Mouse (Mus musculus): ENCODE results near the gene Sgsm2. TPM values are rescaled to one million over a fixed set of nuclear protein-coding genes. Genes with fewer than 3 reads are reported as not detected.

The Sgsm2 gene
- polyA plus RNA-seq, 1 experiment from 2014 or later: 6.5 TPM

DNA sequence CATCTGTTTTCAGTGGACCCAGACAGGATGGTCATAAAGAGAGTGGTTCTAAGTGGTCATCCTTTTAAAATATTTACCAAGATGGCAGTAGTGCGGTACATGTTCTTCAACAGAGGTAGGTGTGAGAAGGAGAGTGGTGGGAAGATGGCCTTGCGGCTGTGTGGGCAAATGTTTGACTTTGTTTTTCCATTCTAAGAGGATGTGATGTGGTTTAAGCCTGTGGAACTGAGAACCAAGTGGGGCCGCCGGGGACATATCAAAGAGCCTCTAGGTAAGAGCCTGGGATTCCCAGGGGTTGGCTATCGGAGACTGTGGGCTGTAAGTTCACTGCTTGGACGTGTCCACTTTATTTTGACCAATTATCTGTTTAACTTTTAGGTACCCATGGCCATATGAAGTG, 11.0 kb upstream of the Sgsm2 start:
- Histone ChIP-seq H3K36me3 (replicated peaks) (peaks cover 79% of the 10 kb centered on the region), H3K9me3 (no peaks in the 10 kb centered on the region), H3K4me1 (no peaks in the 10 kb centered on the region), H3K4me3 (no peak overlapping the region), H3K27ac (no peak overlapping the region), H3K27me3 (ENCODE audit: poor library complexity, severe bottlenecking) (no peaks in the 10 kb centered on the region)
- 96% methylated on average over 6 of the region's 6 CpGs for WGBS
- DNase-seq (ENCODE audit: extremely low spot score, low spot score): no peak

GRCm38 (mm10) chr11:74902416-74902815, 5.6 kb upstream of the Sgsm2 start:
- no peak for DNase-seq (ENCODE audit: extremely low spot score, low spot score)
- no peaks in the 10 kb centered on the region for H3K9me3 ChIP-seq
- no peaks in the 10 kb centered on the region for H3K27me3 ChIP-seq (ENCODE audit: poor library complexity, severe bottlenecking)
- peaks cover 86% of the 10 kb centered on the region for H3K36me3 ChIP-seq (replicated peaks)
- WGBS: 97% methylated on average over 5 of the region's 5 CpGs
- H3K27ac ChIP-seq: no peak overlapping the region
- H3K4me1 ChIP-seq: peaks cover 22% of the 10 kb centered on the region
- no peak overlapping the region for H3K4me3 ChIP-seq

- no peak for DNase-seq (ENCODE audit: extremely low spot score, low spot score)
- Histone ChIP-seq H3K27me3 (ENCODE audit: poor library complexity, severe bottlenecking) (no peaks in the 10 kb centered on the region), H3K4me1 (peaks cover 31% of the 10 kb centered on the region), H3K27ac (no peak overlapping the region), H3K4me3 (no peak overlapping the region), H3K9me3 (no peaks in the 10 kb centered on the region), H3K36me3 (replicated peaks) (peaks cover 78% of the 10 kb centered on the region)
- 92% methylated on average over 6 of the region's 6 CpGs for WGBS
Measured at GRCm38 (mm10) chr11:74901555-74901954, 4.7 kb upstream of the Sgsm2 start.

DNA sequence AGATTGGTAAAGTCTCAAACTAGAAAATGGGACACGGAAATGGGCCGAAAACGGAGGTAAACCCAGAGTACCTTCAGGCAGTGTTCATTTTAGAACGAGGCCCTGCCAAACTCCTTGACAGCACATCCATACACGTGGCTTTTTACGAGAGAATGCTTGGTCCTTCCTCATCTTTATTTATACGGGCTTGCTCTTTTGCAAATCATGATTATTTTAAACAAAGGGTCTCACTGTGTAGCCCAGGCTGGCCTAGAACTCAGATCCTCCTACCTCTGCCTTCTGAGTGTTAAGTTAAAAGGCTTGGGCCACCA, 1.6 kb upstream of the Sgsm2 start:
- no peak for DNase-seq (ENCODE audit: extremely low spot score, low spot score)
- Histone ChIP-seq H3K4me1 (peaks cover 44% of the 10 kb centered on the region), H3K27me3 (ENCODE audit: poor library complexity, severe bottlenecking) (no peaks in the 10 kb centered on the region), H3K36me3 (replicated peaks) (peaks cover 47% of the 10 kb centered on the region), H3K27ac (peak overlapping the region; percentile 90), H3K9me3 (no peaks in the 10 kb centered on the region), H3K4me3 (peak overlapping the region; percentile 89)
- WGBS: 2% methylated on average over 7 of the region's 7 CpGs

GRCm38 (mm10) chr11:74897678-74898516, 1.0 kb upstream of the Sgsm2 start, which contains the start of gene Tsr1:
Gene Tsr1 (plus strand): TSS chr11:74898071.
- Histone ChIP-seq H3K4me3 (peak within 1 kb of the TSS; percentile 89), H3K27ac (peak within 1 kb of the TSS; percentile 90), H3K36me3 (replicated peaks) (peaks cover 41% of the 10 kb centered on the region), H3K4me1 (peaks cover 44% of the 10 kb centered on the region), H3K27me3 (ENCODE audit: poor library complexity, severe bottlenecking) (no peaks in the 10 kb centered on the region), H3K9me3 (no peaks in the 10 kb centered on the region)
- DNase-seq (ENCODE audit: extremely low spot score, low spot score): peak; percentile 93
- WGBS: under 1% methylated on average over 54 of the region's 54 CpGs

GRCm38 (mm10) chr11:74895980-74896900, 620 bp downstream of the Sgsm2 start:
- peak; percentile 60 for DNase-seq (ENCODE audit: extremely low spot score, low spot score)
- Histone ChIP-seq H3K4me3 (peak overlapping the region; percentile 89), H3K27ac (peak overlapping the region; percentile 90), H3K27me3 (ENCODE audit: poor library complexity, severe bottlenecking) (no peaks in the 10 kb centered on the region), H3K4me1 (peaks cover 44% of the 10 kb centered on the region), H3K36me3 (replicated peaks) (peaks cover 32% of the 10 kb centered on the region), H3K9me3 (no peaks in the 10 kb centered on the region)
- 1% methylated on average over 54 of the region's 55 CpGs for WGBS

DNA sequence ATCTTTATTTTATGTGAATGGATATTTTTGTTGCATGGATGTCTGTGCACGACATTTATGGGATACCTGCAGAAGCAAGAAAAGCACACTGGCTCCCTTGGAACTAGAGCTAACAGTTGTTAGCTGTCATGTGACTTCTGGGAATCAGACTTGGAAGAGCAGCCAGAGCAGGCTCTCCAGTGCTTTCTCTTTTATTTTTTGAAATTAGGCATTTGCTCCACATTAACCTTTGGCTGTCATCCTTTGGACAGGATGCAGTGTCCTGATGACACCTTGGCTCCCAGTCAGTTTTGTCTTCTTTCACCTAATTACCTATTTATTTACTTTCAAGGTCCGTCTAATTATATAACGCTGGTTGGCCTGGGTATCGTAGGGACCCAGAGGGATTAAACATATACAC, 2.2 kb downstream of the Sgsm2 start:
- no peaks in the 10 kb centered on the region for H3K9me3 ChIP-seq
- no peak for DNase-seq (ENCODE audit: extremely low spot score, low spot score)
- WGBS: 94% methylated on average over 4 of the region's 4 CpGs
- H3K27me3 ChIP-seq (ENCODE audit: poor library complexity, severe bottlenecking): no peaks in the 10 kb centered on the region
- H3K36me3 ChIP-seq (replicated peaks): peaks cover 16% of the 10 kb centered on the region
- peaks cover 35% of the 10 kb centered on the region for H3K4me1 ChIP-seq
- H3K27ac ChIP-seq: no peak overlapping the region
- no peak overlapping the region for H3K4me3 ChIP-seq

GRCm38 (mm10) chr11:74883098-74883497, 13.8 kb downstream of the Sgsm2 start:
- H3K36me3 ChIP-seq (replicated peaks): peaks cover 13% of the 10 kb centered on the region
- H3K4me1 ChIP-seq: peaks cover 6% of the 10 kb centered on the region; the same call in 1 of the 2 replicates
- no peak overlapping the region for H3K27ac ChIP-seq
- WGBS: 95% methylated on average over 10 of the region's 10 CpGs
- no peaks in the 10 kb centered on the region for H3K9me3 ChIP-seq
- no peaks in the 10 kb centered on the region for H3K27me3 ChIP-seq (ENCODE audit: poor library complexity, severe bottlenecking)
- no peak for DNase-seq (ENCODE audit: extremely low spot score, low spot score)
- no peak overlapping the region for H3K4me3 ChIP-seq

DNA sequence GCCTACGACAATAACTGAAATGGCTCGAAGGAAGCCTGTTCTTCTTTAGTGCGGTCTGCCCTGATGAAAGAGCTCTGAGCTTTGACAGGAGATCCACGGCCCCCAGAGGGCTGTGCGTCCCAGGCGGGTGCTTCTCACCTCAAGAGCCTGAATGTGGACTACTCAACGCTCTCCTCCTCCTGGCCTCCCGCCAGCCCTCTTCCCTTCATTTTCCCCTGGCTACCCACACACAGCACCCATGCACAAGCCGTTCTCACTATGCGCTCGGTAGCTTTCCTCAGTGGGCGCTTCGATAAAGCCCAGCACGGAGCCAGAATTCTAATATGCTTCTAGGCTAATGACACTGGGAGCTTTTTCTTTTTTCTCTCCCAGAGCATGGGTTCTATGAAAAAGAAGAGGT, 14.9 kb downstream of the Sgsm2 start:
- Histone ChIP-seq H3K4me1 (peaks cover 16% of the 10 kb centered on the region), H3K36me3 (replicated peaks) (peaks cover 13% of the 10 kb centered on the region), H3K27ac (peak overlapping the region; percentile 30; the same call in 1 of the 2 replicates), H3K4me3 (no peak overlapping the region), H3K27me3 (ENCODE audit: poor library complexity, severe bottlenecking) (no peaks in the 10 kb centered on the region), H3K9me3 (no peaks in the 10 kb centered on the region)
- 87% methylated on average over 14 of the region's 14 CpGs for WGBS
- DNase-seq (ENCODE audit: extremely low spot score, low spot score): no peak

DNA sequence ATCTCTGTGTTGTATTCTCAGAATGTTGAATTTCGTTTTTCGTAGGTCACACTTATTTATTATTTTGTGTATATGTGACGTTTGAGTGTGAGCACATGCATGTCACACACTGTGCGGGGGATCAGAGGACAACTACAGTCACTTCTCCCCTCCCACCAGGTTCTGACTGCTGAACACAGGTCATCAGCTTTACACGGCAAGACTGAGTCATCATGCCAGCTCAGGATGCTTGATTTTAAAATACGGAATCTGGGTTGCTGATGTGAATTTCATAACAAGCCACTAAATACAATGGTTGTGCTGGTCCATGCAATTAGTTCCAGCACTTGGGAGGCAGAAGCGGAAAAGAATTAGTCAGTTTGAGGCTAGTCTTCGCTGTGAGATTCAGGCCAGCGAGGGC, 15.9 kb downstream of the Sgsm2 start:
- H3K27ac ChIP-seq: no peak overlapping the region
- 95% methylated on average over 9 of the region's 9 CpGs for WGBS
- no peaks in the 10 kb centered on the region for H3K27me3 ChIP-seq (ENCODE audit: poor library complexity, severe bottlenecking)
- H3K4me3 ChIP-seq: no peak overlapping the region
- no peaks in the 10 kb centered on the region for H3K9me3 ChIP-seq
- peaks cover 26% of the 10 kb centered on the region for H3K4me1 ChIP-seq
- no peak for DNase-seq (ENCODE audit: extremely low spot score, low spot score)
- H3K36me3 ChIP-seq (replicated peaks): peaks cover 13% of the 10 kb centered on the region

- Histone ChIP-seq H3K4me1 (peaks cover 31% of the 10 kb centered on the region), H3K4me3 (peak overlapping the region; percentile 24), H3K27me3 (ENCODE audit: poor library complexity, severe bottlenecking) (no peaks in the 10 kb centered on the region), H3K27ac (peak overlapping the region; percentile 51), H3K9me3 (no peaks in the 10 kb centered on the region), H3K36me3 (replicated peaks) (no peaks in the 10 kb centered on the region)
- DNase-seq (ENCODE audit: extremely low spot score, low spot score): peak; percentile 71
- WGBS: 2% methylated on average over 9 of the region's 9 CpGs
Measured at GRCm38 (mm10) chr11:74876801-74877200, 20.1 kb downstream of the Sgsm2 start.

- H3K27ac ChIP-seq: 0 out of 2 replicates have a peak overlapping the region, but pooled peaks have one; percentile 11
- no peaks in the 10 kb centered on the region for H3K36me3 ChIP-seq (replicated peaks)
- DNase-seq (ENCODE audit: extremely low spot score, low spot score): no peak
- no peaks in the 10 kb centered on the region for H3K27me3 ChIP-seq (ENCODE audit: poor library complexity, severe bottlenecking)
- no peaks in the 10 kb centered on the region for H3K9me3 ChIP-seq
- no peak overlapping the region for H3K4me3 ChIP-seq
- WGBS: 71% methylated on average over 3 of the region's 3 CpGs
- H3K4me1 ChIP-seq: peaks cover 41% of the 10 kb centered on the region
Measured at GRCm38 (mm10) chr11:74874630-74875029, 22.2 kb downstream of the Sgsm2 start.

All from forebrain, embryonic 10.5 days (tissue).